Mouse (Mus musculus) CH12F3 (cell line): ENCODE results near the gene Cox8a.

Experiments used
- in situ Hi-C: fragments of 300-500 bp; cut with MboI; formaldehyde crosslinking; loops from 2 replicates; pipeline ENCODE4 v1.14.3; 2020; ENCODE audit warnings: low sequenced_read_pairs

The Cox8a gene

GRCm38 (mm10) chr19:7185715-7186291 lies 31.6 kb downstream of the Cox8a start:
- in situ Hi-C loops = no loop called here

- in situ Hi-C loops = no loop called here
Measured at GRCm38 (mm10) chr19:7185059-7185458, 32.4 kb downstream of the Cox8a start.

GRCm38 (mm10) chr19:7183419-7183818 lies 34.0 kb downstream of the Cox8a start:
- in situ Hi-C loops = no loop called here

- in situ Hi-C loops = no loop called here
Measured at GRCm38 (mm10) chr19:7182273-7182949, 35.0 kb downstream of the Cox8a start.

- in situ Hi-C loops = no loop called here
Measured at GRCm38 (mm10) chr19:7181496-7181895, 35.9 kb downstream of the Cox8a start.

GRCm38 (mm10) chr19:7180756-7181405 lies 36.5 kb downstream of the Cox8a start:
- in situ Hi-C loops = no loop called here

- in situ Hi-C loops = no loop called here
Measured at GRCm38 (mm10) chr19:7178841-7179452, 38.5 kb downstream of the Cox8a start.

- in situ Hi-C loops = no loop called here
Measured at GRCm38 (mm10) chr19:7177804-7178511, 39.5 kb downstream of the Cox8a start.

- in situ Hi-C loops = no loop called here
Measured at GRCm38 (mm10) chr19:7176041-7176696, 41.2 kb downstream of the Cox8a start.

GRCm38 (mm10) chr19:7172051-7172866 lies 45.2 kb downstream of the Cox8a start:
- in situ Hi-C loops = no loop called here

- in situ Hi-C loops = no loop called here
Measured at GRCm38 (mm10) chr19:7171447-7171846, 46.0 kb downstream of the Cox8a start.

- in situ Hi-C loops = no loop called here
Measured at GRCm38 (mm10) chr19:7170916-7171315, 46.5 kb downstream of the Cox8a start.

GRCm38 (mm10) chr19:7168423-7168822 lies 49.0 kb downstream of the Cox8a start:
- in situ Hi-C loops = no loop called here

- in situ Hi-C loops = no loop called here
Measured at GRCm38 (mm10) chr19:7166767-7167166, 50.6 kb downstream of the Cox8a start.

GRCm38 (mm10) chr19:7166200-7166711 lies 51.2 kb downstream of the Cox8a start:
- in situ Hi-C loops = no loop called here

- in situ Hi-C loops = no loop called here
Measured at GRCm38 (mm10) chr19:7165509-7166199, 51.8 kb downstream of the Cox8a start.
